Mouse (Mus musculus): Measurements from ENCODE around the gene Kdm2b. TPM values are rescaled to one million over a fixed set of nuclear protein-coding genes. Genes with fewer than 3 reads are reported as not detected.

The Kdm2b gene
- total and polyA plus RNA-seq, 2 experiments from 2014 or later, result 78.6 to 110 TPM

DNA sequence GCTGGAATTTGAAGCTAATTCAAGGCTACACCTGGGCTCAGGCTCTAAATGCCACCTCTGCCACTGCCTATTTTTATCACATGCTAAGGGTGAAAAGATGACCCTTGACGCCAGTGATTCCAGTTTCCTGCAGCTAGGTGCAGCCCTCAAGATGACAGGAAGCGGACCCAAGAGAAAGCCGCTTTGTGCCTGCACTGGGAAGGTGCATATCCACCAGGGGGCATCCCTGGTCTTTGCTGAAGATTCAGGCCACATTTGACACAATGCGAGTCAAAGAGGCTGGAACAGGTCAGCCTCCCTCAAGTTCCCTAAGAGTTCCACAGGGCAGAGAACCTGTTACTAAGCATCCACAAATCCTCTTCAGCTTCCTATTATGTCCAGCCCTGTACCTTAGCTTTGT is 21.3 kb downstream of the Kdm2b start:
- H3K9me3 ChIP-seq (ENCODE audit: low read length), result no peaks in the 10 kb centered on the region
- no peaks in the 10 kb centered on the region for H3K4me1 ChIP-seq (ENCODE audit: insufficient read depth, low read length)
- no peak overlapping the region for H3K4me3 ChIP-seq (ENCODE audit: low read depth, low read length)
- peak; percentile 81 for TF ChIP-seq CTCF (IDR thresholded peaks at IDR 0.05)
- H3K36me3 ChIP-seq (ENCODE audit: insufficient read depth, low read length), result no peaks in the 10 kb centered on the region
- peak; percentile 67 for DNase-seq (ENCODE audit: low spot score)
- no peak overlapping the region for H3K4me2 ChIP-seq (ENCODE audit: low read depth, low read length, poor library complexity, severe bottlenecking)
- H3K27ac ChIP-seq (ENCODE audit: low read depth, low read length), result no peak overlapping the region
- H3K9ac ChIP-seq (replicated peaks; ENCODE audit: low read length, poor library complexity, severe bottlenecking), result no peak overlapping the region
- no peak for ATAC-seq (ENCODE audit: low FRiP score)
- H3K27me3 ChIP-seq (ENCODE audit: insufficient read depth, low read length), result no peaks in the 10 kb centered on the region
- WGBS, result 36% methylated on average over 4 of the region's 4 CpGs

- Histone ChIP-seq H3K27me3 (ENCODE audit: insufficient read depth, low read length) (no peaks in the 10 kb centered on the region), H3K27ac (ENCODE audit: low read depth, low read length) (no peak overlapping the region), H3K9me3 (ENCODE audit: low read length) (no peaks in the 10 kb centered on the region), H3K9ac (replicated peaks; ENCODE audit: low read length, poor library complexity, severe bottlenecking) (no peak overlapping the region), H3K4me3 (ENCODE audit: low read depth, low read length) (no peak overlapping the region), H3K4me1 (ENCODE audit: insufficient read depth, low read length) (no peaks in the 10 kb centered on the region), H3K36me3 (ENCODE audit: insufficient read depth, low read length) (no peaks in the 10 kb centered on the region), H3K4me2 (ENCODE audit: low read depth, low read length, poor library complexity, severe bottlenecking) (no peak overlapping the region)
- ATAC-seq (ENCODE audit: low FRiP score) (no peak), DNase-seq (ENCODE audit: low spot score) (no peak)
- TF ChIP-seq CTCF (IDR thresholded peaks at IDR 0.05), result no peak
- WGBS, result 81% methylated on average over 11 of the region's 11 CpGs
These were observed 24.2 kb downstream of the Kdm2b start for GRCm38 (mm10) chr5:122965427-122965826.

- Histone ChIP-seq H3K9ac (replicated peaks; ENCODE audit: low read length, poor library complexity, severe bottlenecking) (no peak overlapping the region), H3K4me3 (ENCODE audit: low read depth, low read length) (no peak overlapping the region), H3K4me2 (ENCODE audit: low read depth, low read length, poor library complexity, severe bottlenecking) (no peak overlapping the region), H3K27me3 (ENCODE audit: insufficient read depth, low read length) (no peaks in the 10 kb centered on the region), H3K9me3 (ENCODE audit: low read length) (no peaks in the 10 kb centered on the region), H3K27ac (ENCODE audit: low read depth, low read length) (no peak overlapping the region), H3K36me3 (ENCODE audit: insufficient read depth, low read length) (no peaks in the 10 kb centered on the region), H3K4me1 (ENCODE audit: insufficient read depth, low read length) (no peaks in the 10 kb centered on the region)
- 90% methylated on average over 6 of the region's 6 CpGs for WGBS
- DNase-seq (ENCODE audit: low spot score) (no peak), ATAC-seq (ENCODE audit: low FRiP score) (no peak)
- no peak for TF ChIP-seq CTCF (IDR thresholded peaks at IDR 0.05)
These were observed 24.8 kb downstream of the Kdm2b start for GRCm38 (mm10) chr5:122964853-122965252.

DNA sequence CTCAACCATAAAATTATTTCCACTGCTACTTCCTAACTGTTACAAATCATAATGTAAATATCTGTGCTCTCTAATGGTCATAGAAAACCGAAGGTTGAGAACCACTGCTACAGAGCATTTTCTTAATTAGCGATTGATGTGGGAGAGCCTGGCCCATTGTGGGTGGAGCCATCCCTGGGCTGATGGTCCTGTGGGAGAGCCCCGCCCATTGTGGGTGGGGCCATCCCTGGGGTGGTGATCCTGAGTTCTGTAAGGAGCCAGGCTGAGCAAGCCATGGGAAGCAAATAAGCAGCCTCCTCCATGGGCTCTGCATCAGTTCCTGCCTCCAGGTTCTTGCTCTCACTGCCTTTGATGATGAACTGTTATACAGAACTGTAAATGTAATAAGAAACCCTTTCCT is 27.7 kb downstream of the Kdm2b start:
- TF ChIP-seq CTCF (IDR thresholded peaks at IDR 0.05), result no peak
- ATAC-seq (ENCODE audit: low FRiP score), result no peak

GRCm38 (mm10) chr5:122959391-122959790 is 30.2 kb downstream of the Kdm2b start:
- no peaks in the 10 kb centered on the region for H3K4me1 ChIP-seq (ENCODE audit: insufficient read depth, low read length)
- DNase-seq (ENCODE audit: low spot score) (no peak), ATAC-seq (ENCODE audit: low FRiP score) (no peak)
- H3K9ac ChIP-seq (replicated peaks; ENCODE audit: low read length, poor library complexity, severe bottlenecking), result no peak overlapping the region
- H3K4me3 ChIP-seq (ENCODE audit: low read depth, low read length), result no peak overlapping the region
- no peak overlapping the region for H3K27ac ChIP-seq (ENCODE audit: low read depth, low read length)
- H3K36me3 ChIP-seq (ENCODE audit: insufficient read depth, low read length), result no peaks in the 10 kb centered on the region
- no peak overlapping the region for H3K4me2 ChIP-seq (ENCODE audit: low read depth, low read length, poor library complexity, severe bottlenecking)
- no peaks in the 10 kb centered on the region for H3K9me3 ChIP-seq (ENCODE audit: low read length)
- 52% methylated on average over 11 of the region's 11 CpGs for WGBS
- TF ChIP-seq CTCF (IDR thresholded peaks at IDR 0.05), result no peak
- no peaks in the 10 kb centered on the region for H3K27me3 ChIP-seq (ENCODE audit: insufficient read depth, low read length)

More for the DNA sequence above, 27.7 kb downstream of the Kdm2b start:
- no peak for DNase-seq (ENCODE audit: low spot score)
- Histone ChIP-seq H3K36me3 (ENCODE audit: insufficient read depth, low read length) (no peaks in the 10 kb centered on the region), H3K27ac (ENCODE audit: low read depth, low read length) (no peak overlapping the region), H3K4me1 (ENCODE audit: insufficient read depth, low read length) (no peaks in the 10 kb centered on the region), H3K9ac (replicated peaks; ENCODE audit: low read length, poor library complexity, severe bottlenecking) (no peak overlapping the region), H3K9me3 (ENCODE audit: low read length) (no peaks in the 10 kb centered on the region), H3K4me3 (ENCODE audit: low read depth, low read length) (no peak overlapping the region), H3K4me2 (ENCODE audit: low read depth, low read length, poor library complexity, severe bottlenecking) (no peak overlapping the region), H3K27me3 (ENCODE audit: insufficient read depth, low read length) (no peaks in the 10 kb centered on the region)
- 68% methylated on average over 3 of the region's 3 CpGs for WGBS

- Histone ChIP-seq H3K9ac (replicated peaks; ENCODE audit: low read length, poor library complexity, severe bottlenecking) (no peak overlapping the region), H3K36me3 (ENCODE audit: insufficient read depth, low read length) (no peaks in the 10 kb centered on the region), H3K9me3 (ENCODE audit: low read length) (no peaks in the 10 kb centered on the region), H3K4me2 (ENCODE audit: low read depth, low read length, poor library complexity, severe bottlenecking) (no peak overlapping the region), H3K4me3 (ENCODE audit: low read depth, low read length) (no peak overlapping the region), H3K4me1 (ENCODE audit: insufficient read depth, low read length) (no peaks in the 10 kb centered on the region), H3K27ac (ENCODE audit: low read depth, low read length) (no peak overlapping the region), H3K27me3 (ENCODE audit: insufficient read depth, low read length) (no peaks in the 10 kb centered on the region)
- WGBS, result 58% methylated on average over 3 of the region's 3 CpGs
- ATAC-seq (ENCODE audit: low FRiP score) (no peak), DNase-seq (ENCODE audit: low spot score) (no peak)
- no peak for TF ChIP-seq CTCF (IDR thresholded peaks at IDR 0.05)
These were observed 33.6 kb downstream of the Kdm2b start for GRCm38 (mm10) chr5:122956059-122956458.

All from midbrain, postnatal 0 days (tissue).